Mouse (Mus musculus): ENCODE results near the gene Prm2.

DNA sequence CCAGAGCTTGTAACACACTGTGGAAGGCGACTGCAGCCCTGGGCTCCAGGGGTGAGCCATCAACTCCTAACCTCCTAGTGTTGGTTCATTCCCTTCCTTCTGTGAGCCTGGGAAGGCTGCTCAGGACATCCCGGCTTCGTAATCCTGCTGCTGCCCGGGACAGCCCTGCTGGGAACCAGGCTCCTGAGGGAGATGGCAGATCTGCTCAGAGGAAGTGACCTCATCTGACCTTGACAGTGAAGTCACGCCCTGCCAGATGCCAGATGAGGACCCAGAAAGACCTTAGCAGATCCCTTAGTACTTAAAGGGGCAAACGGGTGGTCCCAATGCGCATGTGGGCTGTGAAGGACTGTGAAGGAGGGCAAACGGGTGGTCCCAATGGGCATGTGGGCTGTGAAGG, 34.8 kb downstream of the Prm2 start:
- TF ChIP-seq E2F4 (IDR thresholded peaks at IDR 0.05; ENCODE audit: insufficient read depth) = no peak
- TF ChIP-seq MYOG (IDR thresholded peaks at IDR 0.05; ENCODE audit: control insufficient read depth in 1 of 3, insufficient read depth in 1 of 3, insufficient read length in 2 of 3, low read depth in 2 of 3) = no peak
- no peak for TF ChIP-seq POLR2A (IDR thresholded peaks at IDR 0.05; ENCODE audit: insufficient read length, low read depth)
- no peak for TF ChIP-seq POLR2AphosphoS2 (IDR thresholded peaks at IDR 0.05; ENCODE audit: insufficient read length, low read depth)
- no peak for TF ChIP-seq MYOD1 (IDR thresholded peaks at IDR 0.05; ENCODE audit: control insufficient read depth in 1 of 3, insufficient read length in 2 of 3, low read depth in 2 of 3)
- no peak for TF ChIP-seq SRF (IDR thresholded peaks at IDR 0.05; ENCODE audit: control insufficient read depth, insufficient read length, low read depth)
